Mouse (Mus musculus): ENCODE data around the gene Plekha3. TPM values are rescaled to one million over a fixed set of nuclear protein-coding genes. Genes with fewer than 3 reads are reported as not detected.

Plekha3 gene
- polyA plus RNA-seq, 1 experiment from 2014 or later, result 8.3 TPM

GRCm38 (mm10) chr2:76658551-76658950 lies 16.5 kb upstream of the Plekha3 start:
- WGBS, result 71% methylated on average over 13 of the region's 13 CpGs

GRCm38 (mm10) chr2:76659419-76659818 lies 15.7 kb upstream of the Plekha3 start:
- Histone ChIP-seq H3K4me1 (replicated peaks; ENCODE audit: control insufficient read depth, insufficient read depth, low read length) (no peaks in the 10 kb centered on the region), H3K9me3 (ENCODE audit: control insufficient read depth) (no peaks in the 10 kb centered on the region), H3K9ac (ENCODE audit: low read depth, low read length) (no peak overlapping the region), H3K4me2 (replicated peaks; ENCODE audit: low read depth) (no peak overlapping the region), H3K27ac (ENCODE audit: low read depth, low read length) (no peak overlapping the region), H3K36me3 (ENCODE audit: control insufficient read depth, insufficient read depth) (0 out of 2 replicates have a peak, but pooled peaks cover 1% of the 10 kb centered on the region), H3K27me3 (replicated peaks; ENCODE audit: control insufficient read depth, insufficient read depth, low read length) (no peaks in the 10 kb centered on the region), H3K4me3 (ENCODE audit: low read depth, low read length) (no peak overlapping the region)
- no peak for ATAC-seq
- 58% methylated on average over 6 of the region's 8 CpGs for WGBS
- no peak for TF ChIP-seq CTCF (IDR thresholded peaks at IDR 0.05; ENCODE audit: low read depth)

More at GRCm38 (mm10) chr2:76658551-76658950, 16.5 kb upstream of the Plekha3 start:
- Histone ChIP-seq H3K4me1 (replicated peaks; ENCODE audit: control insufficient read depth, insufficient read depth, low read length) (no peaks in the 10 kb centered on the region), H3K4me2 (replicated peaks; ENCODE audit: low read depth) (no peak overlapping the region), H3K9me3 (ENCODE audit: control insufficient read depth) (no peaks in the 10 kb centered on the region), H3K9ac (ENCODE audit: low read depth, low read length) (no peak overlapping the region), H3K4me3 (ENCODE audit: low read depth, low read length) (no peak overlapping the region), H3K27me3 (replicated peaks; ENCODE audit: control insufficient read depth, insufficient read depth, low read length) (no peaks in the 10 kb centered on the region), H3K27ac (ENCODE audit: low read depth, low read length) (no peak overlapping the region), H3K36me3 (ENCODE audit: control insufficient read depth, insufficient read depth) (no peaks in the 10 kb centered on the region)
- no peak for ATAC-seq
- TF ChIP-seq CTCF (IDR thresholded peaks at IDR 0.05; ENCODE audit: low read depth), result no peak

GRCm38 (mm10) chr2:76665531-76665930 lies 9.6 kb upstream of the Plekha3 start:
- ATAC-seq, result no peak
- WGBS, result 95% methylated on average over 7 of the region's 7 CpGs
- Histone ChIP-seq H3K4me2 (replicated peaks; ENCODE audit: low read depth) (no peak overlapping the region), H3K27ac (ENCODE audit: low read depth, low read length) (no peak overlapping the region), H3K9me3 (ENCODE audit: control insufficient read depth) (no peaks in the 10 kb centered on the region), H3K36me3 (ENCODE audit: control insufficient read depth, insufficient read depth) (peaks cover 19% of the 10 kb centered on the region; the same call in 1 of the 2 replicates), H3K4me1 (replicated peaks; ENCODE audit: control insufficient read depth, insufficient read depth, low read length) (no peaks in the 10 kb centered on the region), H3K9ac (ENCODE audit: low read depth, low read length) (no peak overlapping the region), H3K4me3 (ENCODE audit: low read depth, low read length) (no peak overlapping the region), H3K27me3 (replicated peaks; ENCODE audit: control insufficient read depth, insufficient read depth, low read length) (no peaks in the 10 kb centered on the region)
- TF ChIP-seq CTCF (IDR thresholded peaks at IDR 0.05; ENCODE audit: low read depth), result no peak

- H3K4me3 ChIP-seq (ENCODE audit: low read depth, low read length), result no peak overlapping the region
- H3K4me2 ChIP-seq (replicated peaks; ENCODE audit: low read depth), result no peak overlapping the region
- H3K9ac ChIP-seq (ENCODE audit: low read depth, low read length), result no peak overlapping the region
- WGBS, result 79% methylated on average over 5 of the region's 5 CpGs
- TF ChIP-seq CTCF (IDR thresholded peaks at IDR 0.05; ENCODE audit: low read depth), result no peak
- no peaks in the 10 kb centered on the region for H3K27me3 ChIP-seq (replicated peaks; ENCODE audit: control insufficient read depth, insufficient read depth, low read length)
- H3K9me3 ChIP-seq (ENCODE audit: control insufficient read depth), result no peaks in the 10 kb centered on the region
- H3K36me3 ChIP-seq (ENCODE audit: control insufficient read depth, insufficient read depth), result peaks cover 19% of the 10 kb centered on the region; the same call in 1 of the 2 replicates
- ATAC-seq, result no peak
- H3K4me1 ChIP-seq (replicated peaks; ENCODE audit: control insufficient read depth, insufficient read depth, low read length), result no peaks in the 10 kb centered on the region
- no peak overlapping the region for H3K27ac ChIP-seq (ENCODE audit: low read depth, low read length)
Observed at GRCm38 (mm10) chr2:76667200-76667599, 7.9 kb upstream of the Plekha3 start.

- 72% methylated on average over 6 of the region's 6 CpGs for WGBS
- H3K9ac ChIP-seq (ENCODE audit: low read depth, low read length), result no peak overlapping the region
- no peak for ATAC-seq
Observed at GRCm38 (mm10) chr2:76671641-76672040, 3.4 kb upstream of the Plekha3 start.

GRCm38 (mm10) chr2:76672134-76672745 lies 2.8 kb upstream of the Plekha3 start:
- H3K27me3 ChIP-seq (replicated peaks; ENCODE audit: control insufficient read depth, insufficient read depth, low read length), result no peaks in the 10 kb centered on the region
- H3K27ac ChIP-seq (ENCODE audit: low read depth, low read length), result peak overlapping the region; percentile 83
- H3K9ac ChIP-seq (ENCODE audit: low read depth, low read length), result peak overlapping the region; percentile 68
- peaks cover 4% of the 10 kb centered on the region; the same call in 1 of the 2 replicates for H3K36me3 ChIP-seq (ENCODE audit: control insufficient read depth, insufficient read depth)
- no peak for ATAC-seq
- whole genome bisulfite sequencing, result 8% methylated on average over 9 of the region's 9 CpGs
- no peak for TF ChIP-seq CTCF (IDR thresholded peaks at IDR 0.05; ENCODE audit: low read depth)
- peak overlapping the region; percentile 54 for H3K4me3 ChIP-seq (ENCODE audit: low read depth, low read length)
- H3K4me1 ChIP-seq (replicated peaks; ENCODE audit: control insufficient read depth, insufficient read depth, low read length), result 0 out of 2 replicates have a peak, but pooled peaks cover 3% of the 10 kb centered on the region
- peak overlapping the region; percentile 76 for H3K4me2 ChIP-seq (replicated peaks; ENCODE audit: low read depth)
- H3K9me3 ChIP-seq (ENCODE audit: control insufficient read depth), result no peaks in the 10 kb centered on the region

More at GRCm38 (mm10) chr2:76671641-76672040, 3.4 kb upstream of the Plekha3 start:
- Histone ChIP-seq H3K36me3 (ENCODE audit: control insufficient read depth, insufficient read depth) (peaks cover 6% of the 10 kb centered on the region; the same call in 1 of the 2 replicates), H3K4me3 (ENCODE audit: low read depth, low read length) (peak overlapping the region; percentile 54; the same call in 1 of the 2 replicates), H3K4me1 (replicated peaks; ENCODE audit: control insufficient read depth, insufficient read depth, low read length) (no peaks in the 10 kb centered on the region), H3K9me3 (ENCODE audit: control insufficient read depth) (no peaks in the 10 kb centered on the region), H3K27me3 (replicated peaks; ENCODE audit: control insufficient read depth, insufficient read depth, low read length) (no peaks in the 10 kb centered on the region), H3K27ac (ENCODE audit: low read depth, low read length) (no peak overlapping the region), H3K4me2 (replicated peaks; ENCODE audit: low read depth) (peak overlapping the region; percentile 76; the same call in 1 of the 2 replicates)
- no peak for TF ChIP-seq CTCF (IDR thresholded peaks at IDR 0.05; ENCODE audit: low read depth)

Data from intestine, postnatal 0 days (tissue).